Mouse (Mus musculus) G1E (cell line): ENCODE results near the gene Dclre1c.

Experiments
- CTCF ChIP-seq: IDR thresholded peaks from 2 replicates; pipeline ENCODE4 v1.5.1; 2012; ENCODE audit warnings: low read depth, low read length, inconsistent platforms, mixed read lengths
- GATA1 ChIP-seq: IDR thresholded peaks from 2 replicates; pipeline ENCODE4 v1.6.1; 2012; ENCODE audit warnings: borderline replicate concordance, low read length, inconsistent platforms, mixed read lengths
- GATA2 ChIP-seq: IDR thresholded peaks from 2 replicates; pipeline ENCODE4 v1.6.1; 2012; ENCODE audit warnings: low read depth, low read length, inconsistent platforms, borderline replicate concordance
- POLR2AphosphoS5 ChIP-seq: IDR thresholded peaks from 2 replicates; pipeline ENCODE4 v1.6.1; 2012; ENCODE audit warnings: low read depth, low read length, inconsistent platforms; ENCODE audit not compliant: insufficient replicate concordance
- TAL1 ChIP-seq: conservative IDR thresholded peaks from 2 replicates; pipeline ENCODE4 v1.6.1; 2012; ENCODE audit warnings: low read depth, low read length, inconsistent platforms, mixed read lengths

GRCm38 (mm10) chr2:3423841-3424578 lies at the start of gene Dclre1c:
- TF ChIP-seq CTCF (no peak), GATA1 (no peak), TAL1 (no peak), GATA2 (no peak), POLR2AphosphoS5 (no peak)
